Mouse (Mus musculus): ENCODE measurements around the gene Pnp2. TPM values are rescaled to one million over a fixed set of nuclear protein-coding genes. Genes with fewer than 3 reads are reported as not detected.
"Not testable (repeated sequence)": the region's sequence is repeated elsewhere in the genome, so short reads cannot be mapped to it uniquely, and the experiment has no call there.

Gene Pnp2
- polyA plus RNA-seq, 1 experiment = not detected

- Histone ChIP-seq H3K36me3 (replicated peaks; ENCODE audit: low read length) (peaks cover 3% of the 10 kb centered on the region), H3K9me3 (no peaks in the 10 kb centered on the region), H3K27me3 (replicated peaks) (no peaks in the 10 kb centered on the region), H3K4me1 (peaks cover 6% of the 10 kb centered on the region), H3K4me3 (replicated peaks) (no peak overlapping the region)
- TF ChIP-seq GATA1 (IDR thresholded peaks at IDR 0.05; ENCODE audit: borderline replicate concordance, low read length) (no peak), FLI1 (IDR thresholded peaks at IDR 0.05; ENCODE audit: low read length) (no peak)
Measured at GRCm38 (mm10) chr14:50968216-50968980, 12.6 kb downstream of the Pnp2 start.

- H3K36me3 ChIP-seq (replicated peaks; ENCODE audit: low read length) = no peaks in the 10 kb centered on the region
- H3K9me3 ChIP-seq = no peaks in the 10 kb centered on the region
- peaks cover 6% of the 10 kb centered on the region for H3K4me1 ChIP-seq
- no peak overlapping the region for H3K4me3 ChIP-seq (replicated peaks)
- no peaks in the 10 kb centered on the region for H3K27me3 ChIP-seq (replicated peaks)
- TF ChIP-seq FLI1 (IDR thresholded peaks at IDR 0.05; ENCODE audit: low read length) = no peak
- no peak for TF ChIP-seq GATA1 (IDR thresholded peaks at IDR 0.05; ENCODE audit: borderline replicate concordance, low read length)
Measured at GRCm38 (mm10) chr14:50969041-50969440, 13.2 kb downstream of the Pnp2 start.

GRCm38 (mm10) chr14:50969558-50970544, 14.1 kb downstream of the Pnp2 start:
- Histone ChIP-seq H3K4me1 (peaks cover 6% of the 10 kb centered on the region), H3K27me3 (replicated peaks) (no peaks in the 10 kb centered on the region), H3K9me3 (no peaks in the 10 kb centered on the region), H3K4me3 (replicated peaks) (no peak overlapping the region), H3K36me3 (replicated peaks; ENCODE audit: low read length) (no peaks in the 10 kb centered on the region)
- TF ChIP-seq FLI1 (IDR thresholded peaks at IDR 0.05; ENCODE audit: low read length) (no peak), GATA1 (IDR thresholded peaks at IDR 0.05; ENCODE audit: borderline replicate concordance, low read length) (no peak)

GRCm38 (mm10) chr14:50970822-50971221, 15.0 kb downstream of the Pnp2 start:
- TF ChIP-seq FLI1 (IDR thresholded peaks at IDR 0.05; ENCODE audit: low read length) (no peak), GATA1 (IDR thresholded peaks at IDR 0.05; ENCODE audit: borderline replicate concordance, low read length) (no peak)
- H3K4me1 ChIP-seq = peaks cover 6% of the 10 kb centered on the region
- H3K27me3 ChIP-seq (replicated peaks) = no peaks in the 10 kb centered on the region
- no peaks in the 10 kb centered on the region for H3K9me3 ChIP-seq
- H3K4me3 ChIP-seq (replicated peaks) = no peak overlapping the region
- no peaks in the 10 kb centered on the region for H3K36me3 ChIP-seq (replicated peaks; ENCODE audit: low read length)

- H3K4me3 ChIP-seq (replicated peaks); H3K9me3 ChIP-seq; H3K36me3 ChIP-seq (replicated peaks; ENCODE audit: low read length); H3K27me3 ChIP-seq (replicated peaks); H3K4me1 ChIP-seq: not testable (repeated sequence)
Measured at GRCm38 (mm10) chr14:50973054-50973453, 17.3 kb downstream of the Pnp2 start.

GRCm38 (mm10) chr14:50973700-50974099, 17.9 kb downstream of the Pnp2 start:
- Histone ChIP-seq H3K27me3 (replicated peaks) (no peaks in the 10 kb centered on the region), H3K4me3 (replicated peaks) (no peak overlapping the region), H3K4me1 (peaks cover 6% of the 10 kb centered on the region), H3K9me3 (no peaks in the 10 kb centered on the region), H3K36me3 (replicated peaks; ENCODE audit: low read length) (no peaks in the 10 kb centered on the region)
- TF ChIP-seq FLI1 (IDR thresholded peaks at IDR 0.05; ENCODE audit: low read length) (no peak), GATA1 (IDR thresholded peaks at IDR 0.05; ENCODE audit: borderline replicate concordance, low read length) (no peak)

GRCm38 (mm10) chr14:50975001-50975400, 19.2 kb downstream of the Pnp2 start:
- TF ChIP-seq GATA1 (IDR thresholded peaks at IDR 0.05; ENCODE audit: borderline replicate concordance, low read length) = no peak
- H3K9me3 ChIP-seq = peaks cover 4% of the 10 kb centered on the region
- H3K27me3 ChIP-seq (replicated peaks) = no peaks in the 10 kb centered on the region
- H3K36me3 ChIP-seq (replicated peaks; ENCODE audit: low read length) = no peaks in the 10 kb centered on the region
- no peak overlapping the region for H3K4me3 ChIP-seq (replicated peaks)
- peaks cover 6% of the 10 kb centered on the region for H3K4me1 ChIP-seq

- no peak overlapping the region for H3K4me3 ChIP-seq (replicated peaks)
- TF ChIP-seq FLI1 (IDR thresholded peaks at IDR 0.05; ENCODE audit: low read length) = no peak
- TF ChIP-seq GATA1 (IDR thresholded peaks at IDR 0.05; ENCODE audit: borderline replicate concordance, low read length) = no peak
- peaks cover 4% of the 10 kb centered on the region for H3K9me3 ChIP-seq
- H3K36me3 ChIP-seq (replicated peaks; ENCODE audit: low read length) = no peaks in the 10 kb centered on the region
- H3K4me1 ChIP-seq = peaks cover 7% of the 10 kb centered on the region
- no peaks in the 10 kb centered on the region for H3K27me3 ChIP-seq (replicated peaks)
Measured at GRCm38 (mm10) chr14:50976674-50977073, 20.9 kb downstream of the Pnp2 start.

- H3K4me3 ChIP-seq (replicated peaks); H3K27me3 ChIP-seq (replicated peaks); H3K36me3 ChIP-seq (replicated peaks; ENCODE audit: low read length): not testable (repeated sequence)
- Histone ChIP-seq H3K4me1 (peaks cover 13% of the 10 kb centered on the region), H3K9me3 (peaks cover 12% of the 10 kb centered on the region)
Measured at GRCm38 (mm10) chr14:50978451-50978850, 22.7 kb downstream of the Pnp2 start.

- Histone ChIP-seq H3K4me3 (replicated peaks) (no peak overlapping the region), H3K9me3 (peaks cover 13% of the 10 kb centered on the region), H3K36me3 (replicated peaks; ENCODE audit: low read length) (no peaks in the 10 kb centered on the region), H3K4me1 (peaks cover 13% of the 10 kb centered on the region), H3K27me3 (replicated peaks) (no peaks in the 10 kb centered on the region)
- TF ChIP-seq GATA1 (IDR thresholded peaks at IDR 0.05; ENCODE audit: borderline replicate concordance, low read length) (no peak), FLI1 (IDR thresholded peaks at IDR 0.05; ENCODE audit: low read length) (no peak)
Measured at GRCm38 (mm10) chr14:50979631-50980030, 23.8 kb downstream of the Pnp2 start.
